Mouse (Mus musculus) retina, postnatal 1 day (tissue): ENCODE data around the gene Ncbp3.

ENCODE experiments used
- DNase-seq: peaks from one replicate; pipeline ENCODE4 v3.0.0-alpha.2; 2012

Ncbp3 gene

GRCm38 (mm10) chr11:73047542-73047996 is at the start of gene Ncbp3:
Gene Ncbp3, plus strand, starts transcription at chr11:73047783.
- DNase-seq, result peak; percentile 98

- DNase-seq, result no peak
Measured at GRCm38 (mm10) chr11:72998771-72999170, 48.8 kb upstream of the Ncbp3 start, which contains the start of gene P2rx1. Gene P2rx1, plus strand, starts transcription at chr11:72999103.

GRCm38 (mm10) chr11:73001029-73001428 is 46.6 kb upstream of the Ncbp3 start:
- peak; percentile 69 for DNase-seq

GRCm38 (mm10) chr11:73006377-73006776 is 41.2 kb upstream of the Ncbp3 start:
- peak; percentile 87 for DNase-seq

- DNase-seq, result peak; percentile 49
Measured at GRCm38 (mm10) chr11:73007113-73007512, 40.5 kb upstream of the Ncbp3 start.

- peak; percentile 62 for DNase-seq
Measured at GRCm38 (mm10) chr11:73007698-73008481, 39.7 kb upstream of the Ncbp3 start.

- DNase-seq, result no peak
Measured at GRCm38 (mm10) chr11:73008826-73009225, 38.8 kb upstream of the Ncbp3 start.

GRCm38 (mm10) chr11:73009531-73010274 is 37.9 kb upstream of the Ncbp3 start:
- DNase-seq, result peak; percentile 46

GRCm38 (mm10) chr11:73013981-73014380 is 33.6 kb upstream of the Ncbp3 start:
- DNase-seq, result no peak

GRCm38 (mm10) chr11:73014831-73015344 is 32.7 kb upstream of the Ncbp3 start:
- no peak for DNase-seq

- DNase-seq, result no peak
Measured at GRCm38 (mm10) chr11:73015391-73016102, 32.0 kb upstream of the Ncbp3 start.

GRCm38 (mm10) chr11:73016103-73016420 is 31.5 kb upstream of the Ncbp3 start:
- DNase-seq, result no peak

GRCm38 (mm10) chr11:73018471-73019146 is 29.0 kb upstream of the Ncbp3 start, which contains the start of gene Camkk1:
Gene Camkk1, plus strand, starts transcription at chr11:73019008.
- DNase-seq, result peak; percentile 96

- peak; percentile 78 for DNase-seq
Measured at GRCm38 (mm10) chr11:73019147-73019795, 28.3 kb upstream of the Ncbp3 start.

GRCm38 (mm10) chr11:73020953-73021800 is 26.4 kb upstream of the Ncbp3 start:
- DNase-seq, result no peak

- DNase-seq, result no peak
Measured at GRCm38 (mm10) chr11:73023099-73023498, 24.5 kb upstream of the Ncbp3 start.

GRCm38 (mm10) chr11:73023827-73024226 is 23.8 kb upstream of the Ncbp3 start:
- no peak for DNase-seq

GRCm38 (mm10) chr11:73024236-73024904 is 23.2 kb upstream of the Ncbp3 start:
- no peak for DNase-seq

GRCm38 (mm10) chr11:73026961-73027360 is 20.6 kb upstream of the Ncbp3 start:
- DNase-seq, result no peak

- DNase-seq, result peak; percentile 97
Measured at GRCm38 (mm10) chr11:73030821-73031498, 16.6 kb upstream of the Ncbp3 start.
